Mouse (Mus musculus) myocyte (in vitro differentiated cells): ENCODE data around the gene Rrad. TPM values are rescaled to one million over a fixed set of nuclear protein-coding genes. Genes with fewer than 3 reads are reported as not detected.

Experiments used
- H3K27me3 ChIP-seq: one replicate; pipeline ENCODE4 v1.6.1; 2011; ENCODE audit not compliant: control insufficient read depth, insufficient read depth, insufficient read length
- H3K36me3 ChIP-seq: one replicate; pipeline ENCODE4 v1.6.1; 2011; ENCODE audit not compliant: control insufficient read depth, insufficient read depth
- H3K4me2 ChIP-seq: one replicate; pipeline ENCODE4 v1.6.1; 2011; ENCODE audit warnings: low read depth, control low read depth
- H3K4me3 ChIP-seq: one replicate; pipeline ENCODE4 v1.5.1; 2011; ENCODE audit warnings: mild to moderate bottlenecking, control low read depth, moderate library complexity
- H3K79me2 ChIP-seq: one replicate; pipeline ENCODE4 v1.6.1; 2011; ENCODE audit not compliant: control insufficient read depth, insufficient read depth
- H3ac ChIP-seq: one replicate; pipeline ENCODE4 v1.6.1; 2011; ENCODE audit not compliant: control insufficient read depth, insufficient read length
- CEBPB ChIP-seq: IDR thresholded peaks from 2 replicates; pipeline ENCODE4 v1.6.1; 2011; ENCODE audit warnings: mild to moderate bottlenecking, moderate library complexity; ENCODE audit not compliant: poor library complexity, insufficient read depth, severe bottlenecking
- E2F4 ChIP-seq: IDR thresholded peaks from one replicate; pipeline ENCODE4 v1.6.1; 2011; ENCODE audit warnings: mild to moderate bottlenecking, control low read depth, moderate library complexity; ENCODE audit not compliant: insufficient read depth
- MAX ChIP-seq: IDR thresholded peaks from one replicate; pipeline ENCODE4 v1.6.1; 2011; ENCODE audit warnings: low read depth, mild to moderate bottlenecking, control low read depth
- MYOD1 ChIP-seq, 3 experiments: IDR thresholded peaks; one replicate each; pipeline ENCODE4 v1.6.1; 2011; ENCODE audit warnings: control low read depth in 2 of 3, low read depth in 2 of 3, mild to moderate bottlenecking in 2 of 3, moderate library complexity in 1 of 3; ENCODE audit not compliant: insufficient read length in 2 of 3, control insufficient read depth in 1 of 3
- MYOG ChIP-seq, 3 experiments: IDR thresholded peaks; one replicate each; pipeline ENCODE4 v1.6.1; 2011; ENCODE audit warnings: control low read depth in 2 of 3, low read depth in 2 of 3, mild to moderate bottlenecking in 2 of 3; ENCODE audit not compliant: insufficient read length in 2 of 3, control insufficient read depth in 1 of 3, insufficient read depth in 1 of 3
- POLR2A ChIP-seq: IDR thresholded peaks from one replicate; pipeline ENCODE4 v1.6.1; 2011; ENCODE audit warnings: low read depth, mild to moderate bottlenecking, control low read depth, moderate library complexity; ENCODE audit not compliant: insufficient read length
- POLR2AphosphoS2 ChIP-seq: IDR thresholded peaks from one replicate; pipeline ENCODE4 v1.6.1; 2011; ENCODE audit warnings: low read depth, control low read depth; ENCODE audit not compliant: insufficient read length
- REST ChIP-seq: IDR thresholded peaks from one replicate; pipeline ENCODE4 v1.6.1; 2011; ENCODE audit warnings: mild to moderate bottlenecking, control low read depth, moderate library complexity; ENCODE audit not compliant: insufficient read depth, insufficient read length
- SRF ChIP-seq: IDR thresholded peaks from one replicate; pipeline ENCODE4 v1.6.1; 2011; ENCODE audit warnings: low read depth; ENCODE audit not compliant: control insufficient read depth, insufficient read length
- TCF12 ChIP-seq: IDR thresholded peaks from one replicate; pipeline ENCODE4 v1.6.1; 2011; ENCODE audit warnings: mild to moderate bottlenecking, control low read depth; ENCODE audit not compliant: poor library complexity, insufficient read depth, severe bottlenecking
- TCF3 ChIP-seq: IDR thresholded peaks from one replicate; pipeline ENCODE4 v1.6.1; 2011; ENCODE audit warnings: low read depth, control low read depth; ENCODE audit not compliant: insufficient read length
- USF1 ChIP-seq: IDR thresholded peaks from one replicate; pipeline ENCODE4 v1.6.1; 2011; ENCODE audit warnings: low read depth, mild to moderate bottlenecking, control low read depth, moderate library complexity
- polyA plus RNA-seq: library from polyadenylated mRNA; unstranded; fragments of >200 nt; fragmentation: generic; extraction: Trizol; gene quantifications from one replicate; pipeline ENCODE4 v1.2.1, GENCODE M21; 2012; ENCODE audit warnings: missing spikeins

The Rrad gene
- polyA plus RNA-seq, 1 experiment, result 17.9 TPM

DNA sequence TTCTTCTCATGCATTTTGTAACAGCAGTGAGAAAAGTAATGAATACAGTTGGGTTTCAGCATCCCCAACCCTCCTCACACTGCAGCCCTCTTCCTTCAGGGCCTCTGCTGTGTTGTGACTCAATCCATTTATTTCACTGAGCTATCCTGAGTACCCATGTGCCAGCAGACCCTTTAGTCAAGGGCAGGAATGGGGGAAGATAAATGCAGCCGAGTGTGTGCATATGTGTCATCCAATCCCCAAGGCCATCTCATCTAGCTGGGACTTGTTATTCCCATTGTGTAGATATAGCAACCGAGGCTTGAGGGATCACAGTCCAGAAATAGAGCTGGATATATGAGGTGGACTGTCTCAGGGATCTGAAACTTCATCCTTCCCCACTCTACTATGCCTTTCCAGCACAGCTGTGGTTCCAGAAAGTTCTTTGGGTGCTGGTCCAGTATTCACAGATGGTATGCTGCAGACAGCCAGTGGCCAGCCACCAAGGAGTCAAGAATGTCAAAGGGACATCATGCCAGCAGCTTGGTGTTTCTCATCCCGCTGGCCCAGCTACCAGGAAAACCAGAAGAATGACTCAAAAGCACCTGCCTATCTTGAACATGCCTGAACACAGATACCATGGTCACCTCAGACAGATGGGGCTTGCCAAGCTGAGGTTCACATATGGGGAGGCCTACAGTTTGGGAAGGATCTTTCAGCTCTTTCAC, 4.0 kb upstream of the Rrad start:
- H3K27me3 ChIP-seq, result no peaks in the 10 kb centered on the region
- H3K79me2 ChIP-seq, result no peaks in the 10 kb centered on the region
- TF ChIP-seq MYOG (IDR thresholded peaks at IDR 0.05; ENCODE audit: control insufficient read depth in 1 of 3, insufficient read depth in 1 of 3, insufficient read length in 2 of 3, low read depth in 2 of 3) (peak in 2 of 3 experiments; percentile 45 to 74), SRF (no peak), MYOD1 (IDR thresholded peaks at IDR 0.05; ENCODE audit: control insufficient read depth in 1 of 3, insufficient read length in 2 of 3, low read depth in 2 of 3) (peak in 1 of 3 experiments; percentile 6), MAX (no peak), POLR2AphosphoS2 (no peak), POLR2A (no peak), TCF12 (no peak), E2F4 (no peak), CEBPB (no peak)
- peaks cover 4% of the 10 kb centered on the region for H3K36me3 ChIP-seq
- H3K4me2 ChIP-seq, result no peak overlapping the region
- no peak overlapping the region for H3ac ChIP-seq
- no peak overlapping the region for H3K4me3 ChIP-seq

DNA sequence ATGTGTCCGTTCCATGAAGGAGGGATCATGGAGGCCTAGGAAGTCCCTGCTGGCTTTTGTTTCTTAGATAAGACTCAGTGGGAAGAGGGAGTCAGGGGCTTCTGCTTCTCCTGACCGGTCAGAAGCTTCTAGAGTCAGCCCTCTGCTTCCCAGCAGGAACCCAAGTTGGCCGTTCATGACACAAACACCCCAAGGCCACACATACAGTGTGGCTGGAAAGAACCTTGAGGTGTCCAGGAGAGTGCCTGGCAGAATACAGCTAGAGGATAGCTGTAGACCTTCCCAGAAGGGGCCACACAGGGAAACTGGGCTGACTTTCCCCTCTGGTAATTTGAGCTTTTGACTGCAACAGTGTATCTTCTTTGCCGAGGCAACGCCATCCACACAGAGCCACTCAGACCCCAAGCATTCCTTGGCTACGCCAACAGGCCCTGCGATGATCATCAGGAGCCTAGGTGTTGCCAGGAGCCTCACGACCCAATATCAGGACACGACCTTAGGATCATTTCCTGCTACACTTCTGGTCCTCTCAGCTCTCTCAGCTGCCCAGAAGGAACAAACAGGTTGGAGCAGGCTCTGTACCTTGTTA, 2.1 kb upstream of the Rrad start:
- no peaks in the 10 kb centered on the region for H3K79me2 ChIP-seq
- no peak overlapping the region for H3ac ChIP-seq
- no peaks in the 10 kb centered on the region for H3K36me3 ChIP-seq
- no peak overlapping the region for H3K4me3 ChIP-seq
- no peak for TF ChIP-seq CEBPB
- no peak overlapping the region for H3K4me2 ChIP-seq
- no peaks in the 10 kb centered on the region for H3K27me3 ChIP-seq

DNA sequence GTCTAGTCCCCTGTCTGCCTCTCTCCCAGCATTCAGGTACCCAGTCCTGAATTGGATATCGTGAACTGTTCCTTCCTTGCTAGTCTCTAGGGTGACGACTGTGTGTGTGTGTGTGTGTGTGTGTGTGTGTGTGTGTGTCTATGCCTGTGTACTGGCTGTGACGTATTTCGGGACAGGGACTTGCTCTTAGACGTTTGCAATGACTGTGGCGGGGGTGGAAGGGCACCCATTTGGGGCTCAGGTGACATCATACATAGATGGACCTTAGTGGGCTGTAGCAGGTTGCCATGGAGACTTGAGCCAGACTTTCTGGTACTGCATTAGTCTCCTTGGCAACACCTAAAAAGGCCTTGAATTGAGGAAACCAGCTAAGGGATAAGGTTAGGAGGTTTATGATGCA, 1.4 kb upstream of the Rrad start:
- H3K4me3 ChIP-seq, result no peak overlapping the region
- TF ChIP-seq MYOG (IDR thresholded peaks at IDR 0.05; ENCODE audit: control insufficient read depth in 1 of 3, insufficient read depth in 1 of 3, insufficient read length in 2 of 3, low read depth in 2 of 3) (no peak), POLR2AphosphoS2 (no peak), USF1 (no peak), MAX (no peak), POLR2A (no peak), SRF (no peak), CEBPB (no peak), REST (no peak)
- no peak overlapping the region for H3ac ChIP-seq
- peak overlapping the region; percentile 62 for H3K4me2 ChIP-seq
- no peaks in the 10 kb centered on the region for H3K79me2 ChIP-seq
- H3K36me3 ChIP-seq, result no peaks in the 10 kb centered on the region
- no peaks in the 10 kb centered on the region for H3K27me3 ChIP-seq

DNA sequence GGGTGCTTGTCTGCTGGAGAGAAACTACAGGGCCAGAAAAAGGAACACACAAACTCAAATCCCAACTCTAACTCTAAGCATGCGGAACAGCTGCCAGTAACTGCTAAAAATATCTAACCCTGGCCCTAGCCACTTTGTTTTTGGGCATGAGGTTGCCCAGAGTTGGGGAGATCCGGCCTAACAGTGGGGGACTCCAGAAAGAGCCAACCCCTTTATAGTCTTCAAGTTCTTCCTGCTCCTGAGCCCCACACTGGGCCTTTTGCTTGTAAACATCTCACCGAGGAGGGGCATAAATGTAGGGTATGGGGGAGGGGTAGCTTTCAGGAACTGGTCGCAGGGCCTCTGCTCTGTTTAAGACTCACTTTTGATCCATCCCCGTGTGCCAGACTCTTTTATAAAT, 848 bp upstream of the Rrad start:
- Histone ChIP-seq H3K79me2 (no peaks in the 10 kb centered on the region), H3K4me3 (peak overlapping the region; percentile 10), H3K36me3 (no peaks in the 10 kb centered on the region), H3K27me3 (no peaks in the 10 kb centered on the region), H3ac (no peak overlapping the region), H3K4me2 (peak overlapping the region; percentile 62)
- peak in 2 of 3 experiments; percentile 24 to 40 for TF ChIP-seq MYOD1 (IDR thresholded peaks at IDR 0.05; ENCODE audit: control insufficient read depth in 1 of 3, insufficient read length in 2 of 3, low read depth in 2 of 3)
- TF ChIP-seq MYOG (IDR thresholded peaks at IDR 0.05; ENCODE audit: control insufficient read depth in 1 of 3, insufficient read depth in 1 of 3, insufficient read length in 2 of 3, low read depth in 2 of 3), result peak in 2 of 3 experiments; percentile 49 to 80
- no peak for TF ChIP-seq TCF3

DNA sequence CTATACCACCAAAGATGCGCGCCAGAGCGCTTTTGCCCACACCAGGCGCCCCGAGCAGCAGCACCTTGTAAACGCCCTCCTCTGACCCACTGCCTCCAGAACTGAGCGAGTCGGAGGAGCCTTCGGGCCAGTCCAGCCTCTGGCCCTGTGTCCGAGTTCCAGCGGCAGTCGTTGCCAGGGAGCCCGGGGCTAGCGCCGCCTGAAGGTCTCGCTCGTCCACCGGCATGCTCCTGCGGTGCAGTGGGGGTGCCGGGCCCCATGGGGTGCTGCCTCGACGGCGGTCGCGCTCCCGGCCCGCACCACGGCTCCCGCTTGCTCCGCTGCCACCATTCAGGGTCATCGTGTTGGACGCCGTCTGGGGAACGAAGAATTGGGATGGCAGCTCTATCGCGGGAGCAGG, 553 bp downstream of the Rrad start:
- Histone ChIP-seq H3ac (no peak overlapping the region), H3K27me3 (no peaks in the 10 kb centered on the region), H3K79me2 (no peaks in the 10 kb centered on the region)

DNA sequence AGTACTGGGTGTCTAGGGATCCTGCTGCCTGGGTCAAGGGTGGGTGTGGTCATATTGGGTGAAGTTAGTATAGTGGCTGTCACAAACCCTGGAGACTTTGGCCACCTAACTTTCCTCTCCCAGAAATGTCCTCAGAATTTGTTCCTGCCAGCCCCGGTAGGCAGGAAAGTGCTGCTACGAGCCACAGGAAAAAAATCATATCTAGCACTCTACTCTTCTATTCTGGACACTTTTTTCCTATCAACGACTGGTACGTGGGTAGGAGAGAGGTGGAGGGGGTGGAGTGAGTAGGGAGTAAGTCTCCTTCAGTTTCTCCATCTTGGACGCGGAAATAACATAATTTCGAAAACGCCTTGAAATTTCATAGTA, 1.0 kb downstream of the Rrad start:
- H3K4me2 ChIP-seq, result peak overlapping the region; percentile 79
- H3K4me3 ChIP-seq, result no peak overlapping the region
- TF ChIP-seq CEBPB (no peak), REST (no peak), MYOG (IDR thresholded peaks at IDR 0.05; ENCODE audit: control insufficient read depth in 1 of 3, insufficient read depth in 1 of 3, insufficient read length in 2 of 3, low read depth in 2 of 3) (no peak), USF1 (no peak), E2F4 (no peak), TCF12 (no peak), POLR2A (no peak), POLR2AphosphoS2 (no peak), SRF (no peak), MYOD1 (IDR thresholded peaks at IDR 0.05; ENCODE audit: control insufficient read depth in 1 of 3, insufficient read length in 2 of 3, low read depth in 2 of 3) (no peak), MAX (no peak), TCF3 (no peak)
- H3K27me3 ChIP-seq, result no peaks in the 10 kb centered on the region
- H3K36me3 ChIP-seq, result no peaks in the 10 kb centered on the region
- H3K79me2 ChIP-seq, result no peaks in the 10 kb centered on the region
- H3ac ChIP-seq, result no peak overlapping the region

More for the DNA sequence above, 553 bp downstream of the Rrad start:
- no peaks in the 10 kb centered on the region for H3K36me3 ChIP-seq
- peak overlapping the region; percentile 79 for H3K4me2 ChIP-seq
- H3K4me3 ChIP-seq, result peak overlapping the region; percentile 10
- TF ChIP-seq POLR2AphosphoS2, result no peak
- peak in 1 of 3 experiments; percentile 18 for TF ChIP-seq MYOG (IDR thresholded peaks at IDR 0.05; ENCODE audit: control insufficient read depth in 1 of 3, insufficient read depth in 1 of 3, insufficient read length in 2 of 3, low read depth in 2 of 3)
